Mouse (Mus musculus): ENCODE measurements around the gene Copg1. TPM values are rescaled to one million over a fixed set of nuclear protein-coding genes. Genes with fewer than 3 reads are reported as not detected.

The Copg1 gene
- total and polyA plus RNA-seq, 3 experiments, result 78.3 to 91.9 (median 85.1) TPM

GRCm38 (mm10) chr6:87857071-87857470 lies 30.5 kb upstream of the Copg1 start:
- DNase-seq (ENCODE audit: extremely low read depth), result no peak
- dilution Hi-C loops (cut with MboI; ENCODE audit: extremely low pct_ligation_motif_present, extremely low pct_unique_long_range_greater_than_20kb, low sequenced_read_pairs), result no loop called here
- Histone ChIP-seq H3K4me2 (ENCODE audit: insufficient read depth, low read depth, poor library complexity, severe bottlenecking) (no peak overlapping the region), H3K79me2 (replicated peaks; ENCODE audit: control insufficient read depth, extremely low read depth, insufficient read depth, poor library complexity, severe bottlenecking) (no peaks in the 10 kb centered on the region), H3K36me3 (replicated peaks in 1 of 2; ENCODE audit: control insufficient read depth in 1 of 2, insufficient read depth in 1 of 2, low read length in 1 of 2) (no peaks in the 10 kb centered on the region), H3K4me1 (ENCODE audit: control insufficient read depth in 1 of 2, insufficient read depth in 2 of 2) (peaks cover 3 to 11% of the 10 kb centered on the region in 2 experiments), H3K27me3 (replicated peaks) (peaks cover 3% of the 10 kb centered on the region), H3K9me3 (replicated peaks; ENCODE audit: low read length) (no peaks in the 10 kb centered on the region), H3K9ac (ENCODE audit: insufficient read depth, low read depth) (no peak overlapping the region), H3K27ac (ENCODE audit: insufficient read depth, low read depth) (no peak overlapping the region), H3K4me3 (replicated peaks in 1 of 3; ENCODE audit: low read depth in 2 of 3, low read length in 2 of 3, poor library complexity in 1 of 3) (no peak overlapping the region)
- in situ Hi-C loops (cut with MboI; ENCODE audit: low pct_ligation_motif_present, low pct_unique_long_range_greater_than_20kb, low sequenced_read_pairs), result no loop called here
- TF ChIP-seq ZNF384 (IDR thresholded peaks at IDR 0.05; ENCODE audit: low read depth, low read length) (no peak), BHLHE40 (IDR thresholded peaks at IDR 0.05; ENCODE audit: low read depth, low read length) (no peak), UBTF (IDR thresholded peaks at IDR 0.05; ENCODE audit: low read depth, low read length) (no peak), MAFK (IDR thresholded peaks at IDR 0.05; ENCODE audit: insufficient replicate concordance, low read length) (no peak), USF2 (conservative IDR thresholded peaks at IDR 0.05; ENCODE audit: low read depth, low read length) (no peak), PAX5 (IDR thresholded peaks at IDR 0.05; ENCODE audit: low read length) (no peak), ZKSCAN1 (IDR thresholded peaks at IDR 0.05; ENCODE audit: borderline replicate concordance, low read depth, low read length) (no peak), TBP (conservative IDR thresholded peaks at IDR 0.05; ENCODE audit: low read depth, low read length) (no peak), JUND (conservative IDR thresholded peaks at IDR 0.05; ENCODE audit: low read depth, low read length) (no peak), HCFC1 (IDR thresholded peaks at IDR 0.05; ENCODE audit: low read depth, low read length) (no peak)

- Histone ChIP-seq H3K9ac (ENCODE audit: insufficient read depth, low read depth) (no peak overlapping the region), H3K4me1 (ENCODE audit: control insufficient read depth in 1 of 2, insufficient read depth in 2 of 2) (peaks cover 0 to 6% of the 10 kb centered on the region in 2 experiments; a peak in 2 of 4 replicates), H3K4me2 (ENCODE audit: insufficient read depth, low read depth, poor library complexity, severe bottlenecking) (no peak overlapping the region), H3K9me3 (replicated peaks; ENCODE audit: low read length) (no peaks in the 10 kb centered on the region), H3K36me3 (replicated peaks in 1 of 2; ENCODE audit: control insufficient read depth in 1 of 2, insufficient read depth in 1 of 2, low read length in 1 of 2) (no peaks in the 10 kb centered on the region), H3K79me2 (replicated peaks; ENCODE audit: control insufficient read depth, extremely low read depth, insufficient read depth, poor library complexity, severe bottlenecking) (no peaks in the 10 kb centered on the region), H3K27me3 (replicated peaks) (no peaks in the 10 kb centered on the region), H3K4me3 (replicated peaks in 1 of 3; ENCODE audit: low read depth in 2 of 3, low read length in 2 of 3, poor library complexity in 1 of 3) (no peak overlapping the region), H3K27ac (ENCODE audit: insufficient read depth, low read depth) (no peak overlapping the region)
- no peak for TF ChIP-seq ZKSCAN1 (IDR thresholded peaks at IDR 0.05; ENCODE audit: borderline replicate concordance, low read depth, low read length)
- no peak for TF ChIP-seq JUND (conservative IDR thresholded peaks at IDR 0.05; ENCODE audit: low read depth, low read length)
- TF ChIP-seq TCF12 (IDR thresholded peaks at IDR 0.05; ENCODE audit: low read depth, low read length), result no peak
- TF ChIP-seq CTCF (conservative IDR thresholded peaks at IDR 0.05 in 1 of 2, IDR thresholded peaks at IDR 0.05 in 1 of 2; ENCODE audit: low read depth in 2 of 2, low read length in 2 of 2), result no peak
- TF ChIP-seq ETS1 (conservative IDR thresholded peaks at IDR 0.05; ENCODE audit: low read depth, low read length), result no peak
- TF ChIP-seq POLR2A (IDR thresholded peaks at IDR 0.05; ENCODE audit: low read depth, low read length), result no peak
- no peak for TF ChIP-seq NRF1 (IDR thresholded peaks at IDR 0.05; ENCODE audit: low read depth, low read length)
- TF ChIP-seq SMC3 (IDR thresholded peaks at IDR 0.05; ENCODE audit: low read depth, low read length), result no peak
- no peak for TF ChIP-seq USF2 (conservative IDR thresholded peaks at IDR 0.05; ENCODE audit: low read depth, low read length)
- TF ChIP-seq EP300 (IDR thresholded peaks at IDR 0.05; ENCODE audit: low read length), result no peak
- TF ChIP-seq MAZ (IDR thresholded peaks at IDR 0.05; ENCODE audit: low read depth, low read length), result no peak
- no peak for TF ChIP-seq CHD1 (IDR thresholded peaks at IDR 0.05; ENCODE audit: low read depth, low read length)
- TF ChIP-seq HCFC1 (IDR thresholded peaks at IDR 0.05; ENCODE audit: low read depth, low read length), result no peak
- TF ChIP-seq JUN (IDR thresholded peaks at IDR 0.05; ENCODE audit: insufficient read depth, low read depth, low read length), result no peak
- no peak for TF ChIP-seq RAD21 (IDR thresholded peaks at IDR 0.05; ENCODE audit: low read depth, low read length)
- no peak for TF ChIP-seq MAFK (IDR thresholded peaks at IDR 0.05; ENCODE audit: insufficient replicate concordance, low read length)
- no peak for TF ChIP-seq ZMIZ1 (IDR thresholded peaks at IDR 0.05; ENCODE audit: low read depth, low read length)
- in situ Hi-C loops (cut with MboI; ENCODE audit: low pct_ligation_motif_present, low pct_unique_long_range_greater_than_20kb, low sequenced_read_pairs) (no loop called here), dilution Hi-C loops (cut with MboI; ENCODE audit: extremely low pct_ligation_motif_present, extremely low pct_unique_long_range_greater_than_20kb, low sequenced_read_pairs) (no loop called here)
- no peak for DNase-seq (ENCODE audit: extremely low read depth)
These were observed 21.4 kb upstream of the Copg1 start for GRCm38 (mm10) chr6:87866211-87866610.
